Mouse (Mus musculus) stomach, embryonic 16.5 days (tissue): ENCODE measurements around the gene Adam19. TPM values are rescaled to one million over a fixed set of nuclear protein-coding genes. Genes with fewer than 3 reads are reported as not detected.

Experiments
- ATAC-seq: fragments of 200-750 bp; cut with Nextera tagmentation; 2 replicates; pipeline ENCODE4 v1.8.0; 2017; ENCODE audit warnings: moderate number of reproducible peaks, moderate TSS enrichment; ENCODE audit not compliant: insufficient read depth, low FRiP score
- H3K27ac ChIP-seq: fragments of 300-500 bp; sonication (generic); 2 replicates; pipeline ENCODE4 v1.5.1; 2014; ENCODE audit warnings: low read length
- H3K27me3 ChIP-seq: fragments of 300-500 bp; sonication (generic); 2 replicates; pipeline ENCODE4 v1.6.1; 2014; ENCODE audit warnings: low read length, control low read depth, mixed read lengths; ENCODE audit not compliant: control insufficient read depth, insufficient read depth
- H3K36me3 ChIP-seq: fragments of 300-500 bp; sonication (generic); 2 replicates; pipeline ENCODE4 v1.6.1; 2014; ENCODE audit warnings: low read length; ENCODE audit not compliant: control insufficient read depth, insufficient read depth
- H3K4me1 ChIP-seq: fragments of 300-500 bp; sonication (generic); 2 replicates; pipeline ENCODE4 v1.6.1; 2014; ENCODE audit warnings: low read length, control low read depth, mixed read lengths; ENCODE audit not compliant: control insufficient read depth, insufficient read depth
- H3K4me2 ChIP-seq: fragments of 300-500 bp; sonication (generic); 2 replicates; pipeline ENCODE4 v1.6.1; 2014; ENCODE audit warnings: low read depth, low read length, mixed read lengths
- H3K4me3 ChIP-seq: fragments of 300-500 bp; sonication (generic); replicated peaks from 2 replicates; pipeline ENCODE4 v1.5.1; 2014; ENCODE audit warnings: mild to moderate bottlenecking, low read length
- H3K9ac ChIP-seq: fragments of 300-500 bp; sonication (generic); 2 replicates; pipeline ENCODE4 v1.6.1; 2014; ENCODE audit warnings: low read length
- H3K9me3 ChIP-seq: fragments of 300-500 bp; sonication (generic); replicated peaks from 2 replicates; pipeline ENCODE4 v1.6.1; 2016; ENCODE audit warnings: low read length, control low read depth; ENCODE audit not compliant: control insufficient read depth
- WGBS: fragments of 180-500 bp; shearing (Covaris S2); extraction: QIAGEN DNeasy Blood & Tissue Kit; methylation state at CpG from one replicate; pipeline ENCODE4 v1.1.7; 2014; 5-methylcytosine and 5-hydroxymethylcytosine counted together
- polyA plus RNA-seq: library from polyadenylated mRNA; unstranded; fragments of >200 nt; fragmentation: Nextera tagmentation; extraction: Ambion mirVana; gene quantifications from 2 replicates; pipeline ENCODE4 v1.2.1, GENCODE M21; 2015

The Adam19 gene
- 22.0 and 22.4 TPM in 2 replicates for polyA plus RNA-seq

GRCm38 (mm10) chr11:46055896-46056769, at the start of gene Adam19:
Gene Adam19, plus strand, starts transcription at chr11:46055992.
- Histone ChIP-seq H3K9ac (peak within 1 kb of the TSS; percentile 83), H3K36me3 (no peaks in the 10 kb centered on the region), H3K27ac (peak within 1 kb of the TSS; percentile 91), H3K9me3 (no peaks in the 10 kb centered on the region), H3K27me3 (no peaks in the 10 kb centered on the region; the same call in 1 of the 2 replicates), H3K4me2 (peak within 1 kb of the TSS; percentile 60), H3K4me3 (peak within 1 kb of the TSS; percentile 66), H3K4me1 (peaks cover 7% of the 10 kb centered on the region)
- peak; percentile 84 for ATAC-seq
- under 1% methylated on average over 51 of the region's 51 CpGs for WGBS

DNA sequence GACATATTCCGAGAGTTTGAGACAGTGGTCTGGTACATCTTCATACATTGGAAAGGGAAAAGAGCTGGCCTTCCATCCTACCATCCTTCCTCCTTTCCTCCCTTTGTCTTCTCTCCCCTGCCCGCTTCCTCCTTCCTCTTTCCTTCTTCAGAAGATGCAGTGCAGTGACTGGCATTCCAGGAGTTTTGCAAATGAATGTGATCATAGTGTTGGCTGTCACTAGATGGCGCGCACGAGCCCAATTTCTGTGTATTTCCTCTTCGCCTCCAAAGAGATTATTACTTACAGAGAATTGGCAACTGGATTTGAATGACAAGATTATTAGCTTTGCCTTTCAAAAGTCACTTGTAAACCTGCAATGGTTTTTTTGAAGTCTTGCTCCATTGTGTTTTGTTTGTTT, 39.7 kb upstream of the Adam19 start:
- Histone ChIP-seq H3K4me3 (no peak overlapping the region), H3K4me2 (no peak overlapping the region), H3K4me1 (no peaks in the 10 kb centered on the region), H3K27me3 (no peaks in the 10 kb centered on the region), H3K27ac (no peak overlapping the region), H3K9me3 (no peaks in the 10 kb centered on the region), H3K36me3 (no peaks in the 10 kb centered on the region), H3K9ac (no peak overlapping the region)
- no peak for ATAC-seq
- 21% methylated on average over 6 of the region's 6 CpGs for WGBS

- H3K4me1 ChIP-seq = no peaks in the 10 kb centered on the region
- H3K9me3 ChIP-seq = no peaks in the 10 kb centered on the region
- no peak overlapping the region for H3K4me3 ChIP-seq
- no peak overlapping the region for H3K9ac ChIP-seq
- 83% methylated on average over 1 of the region's 1 CpGs for WGBS
- no peaks in the 10 kb centered on the region for H3K27me3 ChIP-seq
- ATAC-seq = no peak
- H3K36me3 ChIP-seq = no peaks in the 10 kb centered on the region
- H3K27ac ChIP-seq = no peak overlapping the region
- H3K4me2 ChIP-seq = no peak overlapping the region
Measured at GRCm38 (mm10) chr11:46020246-46020645, 35.5 kb upstream of the Adam19 start.

DNA sequence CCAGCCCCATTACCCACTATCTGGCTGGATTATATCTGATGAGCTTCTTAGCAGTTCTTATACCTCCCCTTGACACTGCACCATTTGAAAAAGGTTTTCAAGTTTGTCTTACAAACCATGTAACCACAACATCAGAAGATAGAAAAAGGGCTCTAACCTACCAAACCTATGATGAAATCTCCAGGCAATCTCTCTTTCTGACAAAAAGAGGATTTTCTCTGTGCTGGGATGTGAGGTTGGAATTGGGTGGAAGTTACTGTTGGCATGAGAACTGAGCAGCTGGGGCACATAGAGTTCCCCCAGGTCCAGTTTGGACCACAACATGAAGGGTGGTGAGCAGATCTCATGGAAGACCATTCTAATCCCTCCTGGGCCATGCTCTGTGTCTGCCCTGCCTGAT, 33.9 kb upstream of the Adam19 start:
- no peaks in the 10 kb centered on the region for H3K4me1 ChIP-seq
- no peak overlapping the region for H3K4me2 ChIP-seq
- no peak overlapping the region for H3K27ac ChIP-seq
- H3K27me3 ChIP-seq = no peaks in the 10 kb centered on the region
- no peaks in the 10 kb centered on the region for H3K9me3 ChIP-seq
- H3K36me3 ChIP-seq = no peaks in the 10 kb centered on the region
- ATAC-seq = no peak
- no peak overlapping the region for H3K9ac ChIP-seq
- no peak overlapping the region for H3K4me3 ChIP-seq

DNA sequence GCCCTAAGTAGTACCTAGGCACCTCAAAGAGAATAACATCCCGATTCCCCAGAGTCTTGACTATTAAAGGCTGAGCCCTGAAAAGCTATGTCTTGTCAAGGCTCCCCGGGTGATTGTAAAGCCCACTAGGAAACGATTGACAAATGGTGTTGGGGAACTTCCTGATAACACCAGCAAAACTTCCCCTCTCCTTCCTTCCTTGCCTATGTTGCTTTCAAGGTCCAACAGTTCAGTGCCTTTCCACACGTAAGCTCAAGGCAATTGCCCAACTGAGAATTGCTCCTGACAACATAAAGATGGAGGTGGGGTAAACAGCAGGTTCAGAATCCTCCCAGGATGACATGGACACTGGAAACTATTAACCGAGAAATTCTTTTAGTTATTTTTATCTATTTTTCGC, 32.8 kb upstream of the Adam19 start:
- 81% methylated on average over 6 of the region's 6 CpGs for WGBS

DNA sequence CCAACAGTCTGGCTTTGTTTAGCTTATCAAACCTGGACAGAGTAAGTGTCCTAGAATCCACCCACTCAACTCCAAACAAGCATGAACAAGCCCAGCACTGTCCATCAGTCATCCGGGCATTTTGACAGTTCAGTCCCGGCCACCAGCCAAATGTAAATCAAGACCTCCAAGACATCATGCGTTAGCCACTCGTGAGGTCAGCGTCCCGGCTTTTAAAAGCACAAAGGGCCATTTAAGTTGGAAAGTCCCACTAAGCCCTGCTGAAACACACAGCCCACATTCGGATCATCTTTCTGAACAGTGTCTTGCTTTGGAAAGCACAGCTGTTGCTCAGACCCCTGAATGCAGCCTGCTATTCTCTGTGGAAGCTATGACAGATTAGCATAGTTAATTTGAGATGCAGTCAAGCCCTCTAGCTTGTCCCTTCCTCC, 29.8 kb upstream of the Adam19 start:
- no peaks in the 10 kb centered on the region for H3K27me3 ChIP-seq
- no peak overlapping the region for H3K4me3 ChIP-seq
- no peak overlapping the region for H3K4me2 ChIP-seq
- no peaks in the 10 kb centered on the region for H3K36me3 ChIP-seq
- no peaks in the 10 kb centered on the region for H3K9me3 ChIP-seq
- H3K27ac ChIP-seq = peak overlapping the region; percentile 28
- 16% methylated on average over 7 of the region's 7 CpGs for WGBS
- no peak overlapping the region for H3K9ac ChIP-seq
- ATAC-seq = peak; percentile 77; the same call in 1 of the 2 replicates
- no peaks in the 10 kb centered on the region for H3K4me1 ChIP-seq

More for the DNA sequence above, 32.8 kb upstream of the Adam19 start:
- Histone ChIP-seq H3K27me3 (no peaks in the 10 kb centered on the region), H3K4me3 (no peak overlapping the region), H3K4me1 (no peaks in the 10 kb centered on the region), H3K4me2 (no peak overlapping the region), H3K27ac (no peak overlapping the region), H3K36me3 (no peaks in the 10 kb centered on the region), H3K9me3 (no peaks in the 10 kb centered on the region), H3K9ac (no peak overlapping the region)
- no peak for ATAC-seq

DNA sequence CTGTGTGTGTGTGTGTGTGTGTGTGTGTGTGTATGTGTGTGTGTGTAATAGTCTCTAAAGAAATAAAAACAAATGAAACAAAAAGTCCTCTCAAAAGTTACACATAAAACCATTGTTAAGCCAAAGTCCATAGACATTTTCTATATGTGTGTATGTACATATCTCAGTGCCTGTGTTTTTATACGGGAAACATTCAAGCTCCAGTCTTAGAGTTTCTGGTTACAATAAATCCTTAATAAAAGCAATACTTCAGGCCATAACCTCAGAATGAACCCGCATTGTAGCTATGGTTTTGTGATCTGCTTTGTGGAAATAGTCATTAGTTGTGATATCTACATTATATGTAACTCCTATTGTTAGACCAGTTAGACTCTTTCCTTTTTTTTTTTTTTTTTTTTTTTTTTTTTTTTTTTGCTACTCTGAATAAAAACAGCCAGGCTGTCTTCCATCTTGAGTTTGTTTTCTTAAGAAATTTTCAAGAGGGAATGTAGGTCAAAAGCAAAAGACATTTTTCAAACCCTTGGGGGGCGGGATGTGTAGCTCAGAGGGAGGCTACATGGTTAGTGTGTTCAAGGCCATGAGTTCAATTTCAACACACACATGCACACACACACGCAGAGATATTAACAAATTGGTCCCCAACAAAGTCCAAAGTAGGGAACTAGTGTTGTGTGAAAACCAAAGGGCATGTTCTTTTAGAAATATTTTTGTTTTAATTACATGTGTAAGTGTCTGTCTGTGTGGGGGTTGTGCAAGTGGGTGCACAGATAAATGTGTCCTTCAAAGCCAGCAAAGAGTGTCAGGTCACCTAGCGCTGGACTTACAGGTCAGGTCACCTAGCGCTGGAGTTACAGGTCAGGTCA, 27.6 kb upstream of the Adam19 start:
- Histone ChIP-seq H3K4me3 (no peak overlapping the region), H3K27me3 (no peaks in the 10 kb centered on the region), H3K9ac (no peak overlapping the region), H3K4me2 (no peak overlapping the region), H3K9me3 (no peaks in the 10 kb centered on the region), H3K4me1 (no peaks in the 10 kb centered on the region), H3K27ac (no peak overlapping the region), H3K36me3 (no peaks in the 10 kb centered on the region)
- 65% methylated on average over 6 of the region's 6 CpGs for WGBS
- ATAC-seq = no peak

DNA sequence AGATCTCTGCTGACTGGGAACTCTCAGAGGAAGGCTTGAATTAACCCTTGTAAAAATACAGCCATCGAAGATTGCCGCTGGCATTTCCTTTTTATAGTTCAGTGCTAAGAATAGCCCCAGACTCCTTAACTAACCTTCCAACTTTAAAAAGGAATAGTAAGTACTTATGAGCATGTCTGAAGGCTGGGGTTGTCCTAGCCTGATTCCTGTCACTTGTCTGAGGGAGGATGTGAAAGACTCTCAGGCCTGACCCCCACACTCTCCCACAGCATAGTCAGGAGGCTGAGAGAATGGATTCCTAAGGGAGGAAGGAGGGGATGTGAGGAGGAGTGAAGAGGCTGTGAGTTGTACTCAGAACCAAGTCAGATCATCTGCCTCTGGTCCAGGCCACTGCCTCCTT, 26.3 kb upstream of the Adam19 start:
- no peak overlapping the region for H3K4me3 ChIP-seq
- WGBS = 51% methylated on average over 2 of the region's 2 CpGs
- H3K27me3 ChIP-seq = no peaks in the 10 kb centered on the region
- no peak overlapping the region for H3K27ac ChIP-seq
- H3K9ac ChIP-seq = no peak overlapping the region
- no peak overlapping the region for H3K4me2 ChIP-seq
- H3K4me1 ChIP-seq = no peaks in the 10 kb centered on the region
- no peaks in the 10 kb centered on the region for H3K9me3 ChIP-seq
- no peaks in the 10 kb centered on the region for H3K36me3 ChIP-seq
- no peak for ATAC-seq

DNA sequence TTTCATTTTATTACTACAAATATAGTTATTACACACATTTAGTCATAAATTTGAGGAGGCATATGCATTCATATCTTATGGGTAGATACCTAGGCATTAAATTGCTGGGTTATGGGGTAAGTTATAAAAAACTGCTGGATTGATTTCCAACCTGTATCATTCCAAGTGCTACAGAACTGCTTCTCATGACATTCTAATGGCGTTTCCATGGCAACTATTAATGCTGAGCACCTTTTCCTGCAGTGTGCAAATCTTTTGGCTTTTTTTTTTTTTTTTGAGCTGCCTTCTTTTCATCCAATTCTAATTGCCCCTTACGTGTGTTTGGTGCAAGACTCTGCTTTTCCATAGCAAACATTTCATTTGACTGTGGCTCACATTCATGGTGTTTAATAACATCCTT, 25.8 kb upstream of the Adam19 start:
- Histone ChIP-seq H3K9ac (no peak overlapping the region), H3K27ac (no peak overlapping the region), H3K4me3 (no peak overlapping the region), H3K36me3 (no peaks in the 10 kb centered on the region), H3K27me3 (no peaks in the 10 kb centered on the region), H3K4me1 (no peaks in the 10 kb centered on the region), H3K4me2 (no peak overlapping the region), H3K9me3 (no peaks in the 10 kb centered on the region)
- WGBS = 70% methylated on average over 2 of the region's 2 CpGs
- no peak for ATAC-seq
